Mouse (Mus musculus): ENCODE data around the gene Tia1.

GRCm38 (mm10) chr6:86354948-86355347, 49.1 kb upstream of the Tia1 start:
- TF ChIP-seq CTCF (IDR thresholded peaks at IDR 0.05; ENCODE audit: control insufficient read depth, insufficient read depth, low read length): no peak
- TF ChIP-seq POLR2A (IDR thresholded peaks at IDR 0.05; ENCODE audit: borderline replicate concordance, control insufficient read depth, low read depth, low read length): no peak
